In the genomic region with DNA sequence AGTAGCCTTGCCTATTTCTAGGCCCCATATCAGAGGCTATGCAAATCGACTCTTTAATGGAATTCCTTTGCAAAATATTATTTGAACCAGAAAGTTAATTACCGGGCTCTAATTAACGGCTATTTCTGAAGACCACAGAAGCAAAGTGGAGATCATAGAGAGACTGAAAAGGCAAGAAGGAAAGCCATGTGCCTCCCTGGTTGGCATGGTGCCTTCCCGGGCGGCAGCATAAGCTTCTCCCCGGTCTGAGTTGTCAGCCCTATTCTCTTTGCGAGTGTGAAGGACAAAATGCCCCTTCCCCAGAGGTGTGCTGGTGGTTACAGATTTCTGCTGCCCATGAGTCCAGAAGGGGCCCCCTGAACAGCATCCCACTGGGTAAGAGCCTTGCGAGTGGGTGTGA, we compare ENCODE assay signal across 24 mouse cellular contexts.
DNase-seq lines count a peak whose midpoint lies in the region; ATAC-seq lines count a peak whose summit lies in the region.
"Had no signal": no experiment of that assay in that cellular context is flagged by ENCODE, and none has a peak within 500 bp of the region (broad histone marks: within the 10 kb centered on the region; RNA-seq: fewer than 3 reads in every experiment).

No protein-coding gene starts in this region.

- peak; percentile 47 to 55 for DNase-seq in cerebellum, postnatal 36 days
- DNase-seq in cerebellum, adult 8-10 months: no peak
- no peak for DNase-seq in midbrain, embryonic 14.5 days
- peak; percentile 56 for DNase-seq in brain, adult 2 months (ENCODE audit: low read depth, low spot score)
- no peak for DNase-seq in layer of hippocampus, adult 11-12 months (ENCODE audit: low spot score)
- DNase-seq: adrenal gland, adult 2 months; adrenal gland, postnatal 25 days; cerebellum, adult 11 months; cerebellum, adult 9-11 months; embryo, embryonic 11 days; gastrocnemius, postnatal 36 days; heart, adult 18-20 months; kidney, adult 18-20 months had no signal

- no peak overlapping the region for H3K4me3 ChIP-seq in heart, embryonic 13.5 days
- H3K4me3 ChIP-seq in heart, embryonic 11.5 days (ENCODE audit: low read depth, low read length): no peak overlapping the region
- no peak overlapping the region for H3K4me3 ChIP-seq in midbrain, embryonic 16.5 days (ENCODE audit: low read depth, low read length)
- H3K4me3 ChIP-seq in midbrain, embryonic 14.5 days (replicated peaks; ENCODE audit: low read depth, low read length): no peak overlapping the region
- H3K4me3 ChIP-seq: embryonic facial prominence, embryonic 12.5 days; forebrain, embryonic 12.5 days; heart, embryonic 10.5 days; hindbrain, embryonic 10.5 days; hindbrain, embryonic 15.5 days had no signal

- H3K27ac ChIP-seq in heart, embryonic 13.5 days (replicated peaks): no peak overlapping the region
- H3K27ac ChIP-seq in heart, embryonic 11.5 days (ENCODE audit: low read depth, low read length): no peak overlapping the region
- no peak overlapping the region; the same call in 1 of the 2 replicates for H3K27ac ChIP-seq in midbrain, embryonic 16.5 days (ENCODE audit: low read length)
- H3K27ac ChIP-seq in midbrain, embryonic 14.5 days (replicated peaks; ENCODE audit: low read depth, low read length): no peak overlapping the region
- H3K27ac ChIP-seq: embryonic facial prominence, embryonic 12.5 days; forebrain, embryonic 12.5 days; heart, embryonic 10.5 days; hindbrain, embryonic 10.5 days; hindbrain, embryonic 15.5 days had no signal

- H3K36me3 ChIP-seq in heart, embryonic 13.5 days: peaks cover 27% of the 10 kb centered on the region; the same call in 1 of the 2 replicates
- 0 out of 2 replicates have a peak, but pooled peaks cover 2% of the 10 kb centered on the region for H3K36me3 ChIP-seq in heart, embryonic 11.5 days (ENCODE audit: control insufficient read depth, insufficient read depth, low read length)
- H3K36me3 ChIP-seq in midbrain, embryonic 16.5 days (ENCODE audit: control insufficient read depth, insufficient read depth, low read length): 0 out of 2 replicates have a peak, but pooled peaks cover 2% of the 10 kb centered on the region
- H3K36me3 ChIP-seq in midbrain, embryonic 14.5 days (ENCODE audit: control insufficient read depth, insufficient read depth, low read length): no peaks in the 10 kb centered on the region
- H3K36me3 ChIP-seq: hindbrain, embryonic 15.5 days had no signal

- no peaks in the 10 kb centered on the region for H3K27me3 ChIP-seq in heart, embryonic 13.5 days (replicated peaks)
- no peaks in the 10 kb centered on the region for H3K27me3 ChIP-seq in heart, embryonic 11.5 days (ENCODE audit: control insufficient read depth, insufficient read depth, low read length)
- H3K27me3 ChIP-seq in midbrain, embryonic 16.5 days (ENCODE audit: control insufficient read depth, insufficient read depth, low read depth, low read length): no peaks in the 10 kb centered on the region
- no peaks in the 10 kb centered on the region for H3K27me3 ChIP-seq in midbrain, embryonic 14.5 days (ENCODE audit: control insufficient read depth, insufficient read depth, low read length)
- H3K27me3 ChIP-seq: embryonic facial prominence, embryonic 12.5 days; forebrain, embryonic 12.5 days; hindbrain, embryonic 15.5 days; Patski had no signal

- peaks cover 90% of the 10 kb centered on the region for H3K4me1 ChIP-seq in heart, embryonic 13.5 days
- peaks cover 52% of the 10 kb centered on the region for H3K4me1 ChIP-seq in heart, embryonic 11.5 days (ENCODE audit: control insufficient read depth, insufficient read depth, low read length)
- peaks cover 79% of the 10 kb centered on the region for H3K4me1 ChIP-seq in midbrain, embryonic 16.5 days (ENCODE audit: control insufficient read depth, insufficient read depth, low read length)
- H3K4me1 ChIP-seq in midbrain, embryonic 14.5 days (ENCODE audit: control insufficient read depth, insufficient read depth, low read length): peaks cover 70% of the 10 kb centered on the region

- H3K9ac ChIP-seq in heart, embryonic 13.5 days: peak overlapping the region; percentile 4; the same call in 1 of the 2 replicates
- no peak overlapping the region for H3K9ac ChIP-seq in heart, embryonic 11.5 days (ENCODE audit: low read depth, low read length)
- 0 out of 2 replicates have a peak overlapping the region, but pooled peaks have one; percentile 10 for H3K9ac ChIP-seq in midbrain, embryonic 16.5 days (ENCODE audit: low read depth, low read length)
- no peak overlapping the region for H3K9ac ChIP-seq in midbrain, embryonic 14.5 days (replicated peaks; ENCODE audit: low read length)
- H3K9ac ChIP-seq: embryonic facial prominence, embryonic 12.5 days; forebrain, embryonic 12.5 days; hindbrain, embryonic 15.5 days had no signal

- H3K9me3 ChIP-seq in heart, embryonic 13.5 days: no peaks in the 10 kb centered on the region
- no peaks in the 10 kb centered on the region for H3K9me3 ChIP-seq in heart, embryonic 11.5 days (replicated peaks; ENCODE audit: control insufficient read depth, low read length)
- H3K9me3 ChIP-seq in midbrain, embryonic 16.5 days (replicated peaks; ENCODE audit: control insufficient read depth, low read length, poor library complexity, severe bottlenecking): no peaks in the 10 kb centered on the region
- no peaks in the 10 kb centered on the region for H3K9me3 ChIP-seq in midbrain, embryonic 14.5 days (ENCODE audit: control insufficient read depth, low read length)
- H3K9me3 ChIP-seq: embryonic facial prominence, embryonic 12.5 days; forebrain, embryonic 12.5 days; heart, embryonic 10.5 days; hindbrain, embryonic 10.5 days; hindbrain, embryonic 15.5 days had no signal

- no peak for ATAC-seq in heart, embryonic 13.5 days (ENCODE audit: extremely low read depth, insufficient number of reproducible peaks, low FRiP score, low TSS enrichment)
- no peak for ATAC-seq in heart, embryonic 11.5 days (replicated peaks; ENCODE audit: insufficient number of reproducible peaks, low FRiP score, low TSS enrichment)
- no peak for ATAC-seq in midbrain, embryonic 16.5 days
- no peak for ATAC-seq in midbrain, embryonic 14.5 days (ENCODE audit: low FRiP score, low TSS enrichment)
- ATAC-seq: activated CD4-positive, CD25-positive, alpha-beta regulatory T cell, adult 4 months; inflammation-experienced regulatory T-cells, adult 6 months; Patski had no signal

- 72% methylated on average over 8 of the region's 8 CpGs for WGBS in heart, embryonic 13.5 days
- WGBS in heart, embryonic 11.5 days (ENCODE audit: insufficient replicate concordance): 85% methylated on average over 8 of the region's 8 CpGs
- 66% methylated on average over 8 of the region's 8 CpGs for WGBS in midbrain, embryonic 16.5 days
- WGBS in midbrain, embryonic 14.5 days: 69% methylated on average over 8 of the region's 8 CpGs

- H3K4me2 ChIP-seq in heart, embryonic 13.5 days: no peak overlapping the region
- H3K4me2 ChIP-seq in heart, embryonic 11.5 days: no peak overlapping the region
- no peak overlapping the region for H3K4me2 ChIP-seq in midbrain, embryonic 16.5 days (ENCODE audit: low read length)
- H3K4me2 ChIP-seq in midbrain, embryonic 14.5 days (ENCODE audit: low read length): no peak overlapping the region
- H3K4me2 ChIP-seq: embryonic facial prominence, embryonic 12.5 days; forebrain, embryonic 12.5 days; hindbrain, embryonic 15.5 days had no signal

Comparison
In these comparisons a context has a peak if more than half of its experiments do, and no peak if none do; other contexts are left out.
1. DNase-seq: peak in cerebellum, postnatal 36 days (2 of 2) and brain, adult 2 months (single experiment); none in cerebellum, adult 8-10 months (single experiment), midbrain, embryonic 14.5 days (single experiment) and layer of hippocampus, adult 11-12 months (single experiment).
2. H3K9ac ChIP-seq: peak in heart, embryonic 13.5 days (single experiment) and midbrain, embryonic 16.5 days (single experiment); none in heart, embryonic 11.5 days (single experiment) and midbrain, embryonic 14.5 days (single experiment).